Mouse (Mus musculus) ES-E14 (cell line): ENCODE data around the gene Rbm17. TPM values are rescaled to one million over a fixed set of nuclear protein-coding genes. Genes with fewer than 3 reads are reported as not detected.
A peak's percentile ranks its signal among the peaks of the same experiment; 100 is the strongest.

Experiments
- DNase-seq: peaks from one replicate; pipeline ENCODE4 v3.0.0-alpha.2; 2013; ENCODE audit warnings: low read depth, low spot score
- H3K27ac ChIP-seq: 2 replicates; pipeline ENCODE4 v1.5.1; 2012; ENCODE audit warnings: low read depth, mild to moderate bottlenecking, low read length, moderate library complexity, mixed read lengths; ENCODE audit not compliant: poor library complexity, insufficient read depth, severe bottlenecking
- H3K36me3 ChIP-seq: 2 replicates; pipeline ENCODE4 v1.6.1; 2012; ENCODE audit warnings: mild to moderate bottlenecking, low read length, moderate library complexity, mixed read lengths; ENCODE audit not compliant: control insufficient read depth, poor library complexity, insufficient read depth, severe bottlenecking
- H3K4me1 ChIP-seq, 2 experiments: fragments of 150-350 bp in 1 of 2; sonication (generic) in 1 of 2; 2 replicates each; pipeline ENCODE4 v1.6.1; 2012; ENCODE audit warnings: low read length in 2 of 2, mild to moderate bottlenecking in 1 of 2, mixed read lengths in 1 of 2; ENCODE audit not compliant: control insufficient read depth in 2 of 2, insufficient read depth in 2 of 2, poor library complexity in 1 of 2
- H3K4me3 ChIP-seq, 2 experiments: fragments of 150-350 bp in 1 of 2; sonication (generic) in 1 of 2; 2 replicates each; pipeline ENCODE4 v1.5.1; 2012; ENCODE audit warnings: low read length in 2 of 2, low read depth in 1 of 2, mild to moderate bottlenecking in 1 of 2, mixed read lengths in 1 of 2; ENCODE audit not compliant: insufficient read depth in 1 of 2, poor library complexity in 1 of 2, severe bottlenecking in 1 of 2
- H3K9ac ChIP-seq: 2 replicates; pipeline ENCODE4 v1.6.1; 2012; ENCODE audit warnings: low read depth, mild to moderate bottlenecking, low read length, mixed read lengths; ENCODE audit not compliant: poor library complexity, insufficient read depth, severe bottlenecking
- H3K9me3 ChIP-seq: fragments of 150-350 bp; sonication (generic); 2 replicates; pipeline ENCODE4 v1.6.1; 2012; ENCODE audit warnings: low read depth, mild to moderate bottlenecking, low read length; ENCODE audit not compliant: control insufficient read depth, insufficient read depth
- CHD2 ChIP-seq: IDR thresholded peaks from 2 replicates; pipeline ENCODE4 v1.6.1; 2014; ENCODE audit warnings: mild to moderate bottlenecking, low read depth, low read length, inconsistent platforms
- HCFC1 ChIP-seq: IDR thresholded peaks from 2 replicates; pipeline ENCODE4 v1.6.1; 2012; ENCODE audit warnings: low read length, inconsistent platforms, borderline replicate concordance; ENCODE audit not compliant: insufficient read depth
- MAFK ChIP-seq: IDR thresholded peaks from 2 replicates; pipeline ENCODE4 v1.6.1; 2014; ENCODE audit warnings: mild to moderate bottlenecking, low read depth, low read length, inconsistent platforms; ENCODE audit not compliant: insufficient read depth
- ZC3H11A ChIP-seq: IDR thresholded peaks from 2 replicates; pipeline ENCODE4 v1.6.1; 2012; ENCODE audit warnings: low read depth, mild to moderate bottlenecking, inconsistent platforms, low read length, borderline replicate concordance
- ZNF384 ChIP-seq: IDR thresholded peaks from 2 replicates; pipeline ENCODE4 v1.6.1; 2012; ENCODE audit warnings: low read depth, low read length, inconsistent platforms
- in situ Hi-C, 2 experiments: fragments of 600-800 bp; cut with MboI; formaldehyde crosslinking; loops; one replicate each; pipeline ENCODE4 v1.15.1; 2025; ENCODE audit warnings: low sequenced_read_pairs in 2 of 2, inconsistent platforms in 1 of 2; ENCODE audit not compliant: unreplicated experiment in 2 of 2
- total RNA-seq: library from RNA; depleted of rRNA; stranded (reverse); fragments of 300-350 nt; gene quantifications from 2 replicates; pipeline ENCODE4 v1.2.3, GENCODE M21; 2012

The Rbm17 gene
- total RNA-seq, 1 experiment = 175 TPM

- Histone ChIP-seq H3K9me3 (no peaks in the 10 kb centered on the region), H3K36me3 (no peaks in the 10 kb centered on the region), H3K27ac (no peak overlapping the region), H3K4me1 (peaks cover 6 to 8% of the 10 kb centered on the region in 2 experiments; a peak in 3 of 4 replicates), H3K9ac (no peak overlapping the region), H3K4me3 (no peak overlapping the region)
- DNase-seq = no peak
- TF ChIP-seq HCFC1 (no peak), ZC3H11A (no peak), CHD2 (no peak), MAFK (no peak), ZNF384 (no peak)
- in situ Hi-C loops = no loop called here
Observed at GRCm38 (mm10) chr2:11551726-11552125, 52.2 kb downstream of the Rbm17 start.

DNA sequence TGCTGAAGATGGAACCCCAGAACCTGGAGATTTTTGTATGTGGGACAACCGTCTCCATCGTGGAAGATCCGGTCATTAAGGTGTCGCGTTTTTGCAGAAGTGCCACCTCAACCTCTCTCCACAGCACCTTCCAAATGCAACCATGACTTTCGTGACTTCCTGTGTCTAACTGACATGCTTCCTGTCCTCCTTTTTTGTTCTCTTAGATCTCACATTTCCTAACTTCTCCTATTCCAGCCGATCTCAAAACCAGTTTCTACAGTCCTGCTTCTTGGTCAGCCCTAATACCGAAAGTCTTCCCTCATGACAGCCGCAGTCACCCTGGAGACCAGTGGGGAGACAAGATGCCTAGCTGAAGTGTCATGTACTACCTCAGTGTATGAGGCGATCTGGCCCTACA, 55.4 kb downstream of the Rbm17 start:
- TF ChIP-seq ZC3H11A (no peak), ZNF384 (no peak), CHD2 (no peak), MAFK (no peak), HCFC1 (no peak)
- in situ Hi-C loops = loop anchor here (25.0 kb wide), 1 partner anchor 211 kb away; no protein-coding TSS in a partner anchor

GRCm38 (mm10) chr2:11547609-11548008, 56.3 kb downstream of the Rbm17 start:
- no peak for TF ChIP-seq ZC3H11A
- Histone ChIP-seq H3K9ac (no peak overlapping the region), H3K9me3 (no peaks in the 10 kb centered on the region), H3K4me1 (peaks cover 5 to 11% of the 10 kb centered on the region in 2 experiments), H3K27ac (no peak overlapping the region), H3K4me3 (no peak overlapping the region), H3K36me3 (no peaks in the 10 kb centered on the region)
- DNase-seq = no peak
- in situ Hi-C loops = loop anchor here (25.0 kb wide), 1 partner anchor 210 kb away; no protein-coding TSS in a partner anchor

More for the DNA sequence above, 55.4 kb downstream of the Rbm17 start:
- Histone ChIP-seq H3K27ac (no peak overlapping the region), H3K9me3 (no peaks in the 10 kb centered on the region), H3K36me3 (no peaks in the 10 kb centered on the region), H3K9ac (no peak overlapping the region), H3K4me1 (peaks cover 9 to 13% of the 10 kb centered on the region in 2 experiments), H3K4me3 (no peak overlapping the region)
- no peak for DNase-seq

GRCm38 (mm10) chr2:11546091-11546490, 57.9 kb downstream of the Rbm17 start:
- no peak for DNase-seq
- in situ Hi-C loops = loop anchor here (25.0 kb wide), 1 partner anchor 209 kb away; no protein-coding TSS in a partner anchor
- Histone ChIP-seq H3K4me3 (no peak overlapping the region), H3K4me1 (peaks cover 5 to 7% of the 10 kb centered on the region in 2 experiments), H3K27ac (no peak overlapping the region), H3K36me3 (no peaks in the 10 kb centered on the region), H3K9me3 (no peaks in the 10 kb centered on the region), H3K9ac (no peak overlapping the region)
- TF ChIP-seq ZNF384 (no peak), HCFC1 (no peak), MAFK (no peak), CHD2 (no peak; the same call in 1 of the 2 replicates)

- H3K4me1 ChIP-seq = peaks cover 5 to 7% of the 10 kb centered on the region in 2 experiments
- no peaks in the 10 kb centered on the region for H3K36me3 ChIP-seq
- H3K27ac ChIP-seq = no peak overlapping the region
- H3K9me3 ChIP-seq = no peaks in the 10 kb centered on the region
- TF ChIP-seq MAFK (0 out of 2 replicates have a peak, but pooled peaks have one; percentile 53), CHD2 (no peak)
- no peak overlapping the region for H3K4me3 ChIP-seq
- DNase-seq = no peak
- no peak overlapping the region for H3K9ac ChIP-seq
- in situ Hi-C loops = loop anchor here (25.0 kb wide), 1 partner anchor 208 kb away; no protein-coding TSS in a partner anchor
Observed at GRCm38 (mm10) chr2:11545380-11545779, 58.6 kb downstream of the Rbm17 start.
